Mouse (Mus musculus): Measurements from ENCODE around the gene Top3b.

DNA sequence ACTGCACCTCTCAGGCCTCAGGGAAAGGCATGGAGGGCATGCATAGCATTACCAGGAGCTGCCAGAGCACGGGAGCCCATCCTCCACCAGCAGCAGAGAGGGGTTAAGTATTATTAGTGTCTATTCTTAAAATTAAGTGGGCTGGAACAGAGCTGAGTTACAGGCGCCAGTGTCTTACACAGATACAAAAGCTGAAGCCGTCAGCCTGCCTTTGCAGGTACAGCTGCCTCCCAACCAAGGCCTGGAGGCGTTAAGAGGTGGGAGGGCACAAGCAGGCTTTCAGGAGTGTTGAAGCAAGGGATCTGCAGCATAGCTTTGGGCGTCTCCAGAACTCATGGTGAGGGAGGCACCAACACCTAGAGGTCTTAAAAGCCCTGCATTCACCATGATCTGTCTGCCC, 56.0 kb downstream of the Top3b start:
- TF ChIP-seq CTCF (IDR thresholded peaks at IDR 0.05; ENCODE audit: borderline replicate concordance, extremely low read depth, insufficient read depth, insufficient read length): no peak
- no peak for TF ChIP-seq POLR2A (IDR thresholded peaks at IDR 0.05; ENCODE audit: borderline replicate concordance, extremely low read depth, insufficient read depth, insufficient read length, poor library complexity, severe bottlenecking)

Measured in brain, embryonic 14.5 days (tissue).